Mouse (Mus musculus): ENCODE measurements at regions not wholly inside any gene's neighbourhood (a gene's known extent, or its start where the extent isn't known, plus 50 kb on each side); places are given as distances from the start of the nearest gene placed in this dataset.

GRCm38 (mm10) chr11:31819964-31820363, 52.0 kb upstream of the Cpeb4 start:
- TF ChIP-seq CTCF (IDR thresholded peaks at IDR 0.05; ENCODE audit: insufficient read depth, low read depth, low read length) = no peak
- TF ChIP-seq POLR2A (IDR thresholded peaks at IDR 0.05; ENCODE audit: insufficient read depth, low read depth, low read length) = no peak

Data from olfactory bulb, adult 2 months (tissue).